Mouse (Mus musculus): ENCODE results near the gene Arap1. TPM values are rescaled to one million over a fixed set of nuclear protein-coding genes. Genes with fewer than 3 reads are reported as not detected.

Gene Arap1
- total and polyA plus RNA-seq, 2 experiments = 43.8 to 88.2 TPM

GRCm38 (mm10) chr7:101385866-101386452 lies 38.1 kb downstream of the Arap1 start:
- Histone ChIP-seq H3K4me1 (ENCODE audit: control insufficient read depth, insufficient read depth, low read length) (peaks cover 8% of the 10 kb centered on the region; the same call in 1 of the 2 replicates), H3K27me3 (ENCODE audit: control insufficient read depth, insufficient read depth, low read length) (no peaks in the 10 kb centered on the region), H3K9ac (ENCODE audit: low read depth, low read length) (no peak overlapping the region), H3K79me2 (ENCODE audit: control insufficient read depth, insufficient read depth, low read length) (peaks cover 4% of the 10 kb centered on the region; the same call in 1 of the 2 replicates), H3K27ac (replicated peaks; ENCODE audit: insufficient read depth, low read depth, low read length) (no peak overlapping the region), H3K4me3 (ENCODE audit: insufficient read depth, low read depth, low read length) (no peak overlapping the region), H3K36me3 (ENCODE audit: control insufficient read depth, insufficient read depth, low read length) (peaks cover 13% of the 10 kb centered on the region; the same call in 1 of the 2 replicates)
- 80% methylated on average over 10 of the region's 10 CpGs for WGBS
- TF ChIP-seq CTCF (IDR thresholded peaks at IDR 0.05; ENCODE audit: low read depth, low read length) = no peak
- no peak for TF ChIP-seq POLR2A (IDR thresholded peaks at IDR 0.05; ENCODE audit: extremely low read depth, insufficient read depth, low read length)
- DNase-seq (ENCODE audit: extremely low read depth, low read depth, low spot score) = no peak

GRCm38 (mm10) chr7:101389256-101389655 lies 41.4 kb downstream of the Arap1 start:
- H3K79me2 ChIP-seq (ENCODE audit: control insufficient read depth, insufficient read depth, low read length) = no peaks in the 10 kb centered on the region
- 84% methylated on average over 6 of the region's 6 CpGs for WGBS
- H3K36me3 ChIP-seq (ENCODE audit: control insufficient read depth, insufficient read depth, low read length) = peaks cover 15% of the 10 kb centered on the region; the same call in 1 of the 2 replicates

DNA sequence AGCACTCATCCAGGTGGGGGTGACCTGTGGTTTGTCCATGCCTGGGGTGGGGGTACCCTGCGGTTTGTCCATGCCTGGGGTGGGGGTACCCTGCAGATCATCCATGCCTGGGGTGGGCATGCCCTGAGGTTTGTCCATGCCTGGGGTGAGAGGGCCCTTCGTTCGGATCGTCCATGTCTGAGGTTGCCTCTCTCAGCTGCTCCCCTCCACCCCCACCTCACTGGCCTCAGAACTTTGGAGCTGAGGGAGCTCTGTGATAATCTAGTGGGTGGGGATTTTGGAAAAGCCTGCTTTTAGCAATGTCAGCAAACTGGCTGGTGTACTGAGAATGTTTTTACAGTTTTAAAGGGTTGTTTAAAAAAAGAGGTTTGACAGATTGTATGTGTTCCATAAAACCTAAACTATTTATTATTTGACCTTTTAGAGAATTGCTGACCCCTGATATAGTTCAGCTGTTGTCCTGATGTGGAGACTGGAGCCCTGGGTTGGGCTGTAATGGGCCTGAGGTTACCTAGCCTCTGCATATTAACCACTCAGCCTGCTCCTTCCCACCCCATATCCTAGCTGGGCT lies 44.1 kb downstream of the Arap1 start:
- no peak overlapping the region for H3K9ac ChIP-seq (ENCODE audit: low read depth, low read length)
- no peak for TF ChIP-seq POLR2A (IDR thresholded peaks at IDR 0.05; ENCODE audit: extremely low read depth, insufficient read depth, low read length)
- no peak for TF ChIP-seq CTCF (IDR thresholded peaks at IDR 0.05; ENCODE audit: low read depth, low read length)
- H3K36me3 ChIP-seq (ENCODE audit: control insufficient read depth, insufficient read depth, low read length) = peaks cover 22% of the 10 kb centered on the region; the same call in 1 of the 2 replicates

More at GRCm38 (mm10) chr7:101389256-101389655, 41.4 kb downstream of the Arap1 start:
- Histone ChIP-seq H3K4me3 (ENCODE audit: insufficient read depth, low read depth, low read length) (no peak overlapping the region), H3K27ac (replicated peaks; ENCODE audit: insufficient read depth, low read depth, low read length) (no peak overlapping the region), H3K9ac (ENCODE audit: low read depth, low read length) (no peak overlapping the region), H3K27me3 (ENCODE audit: control insufficient read depth, insufficient read depth, low read length) (no peaks in the 10 kb centered on the region), H3K4me1 (ENCODE audit: control insufficient read depth, insufficient read depth, low read length) (no peaks in the 10 kb centered on the region)
- DNase-seq (ENCODE audit: extremely low read depth, low read depth, low spot score) = no peak
- no peak for TF ChIP-seq POLR2A (IDR thresholded peaks at IDR 0.05; ENCODE audit: extremely low read depth, insufficient read depth, low read length)
- no peak for TF ChIP-seq CTCF (IDR thresholded peaks at IDR 0.05; ENCODE audit: low read depth, low read length)

DNA sequence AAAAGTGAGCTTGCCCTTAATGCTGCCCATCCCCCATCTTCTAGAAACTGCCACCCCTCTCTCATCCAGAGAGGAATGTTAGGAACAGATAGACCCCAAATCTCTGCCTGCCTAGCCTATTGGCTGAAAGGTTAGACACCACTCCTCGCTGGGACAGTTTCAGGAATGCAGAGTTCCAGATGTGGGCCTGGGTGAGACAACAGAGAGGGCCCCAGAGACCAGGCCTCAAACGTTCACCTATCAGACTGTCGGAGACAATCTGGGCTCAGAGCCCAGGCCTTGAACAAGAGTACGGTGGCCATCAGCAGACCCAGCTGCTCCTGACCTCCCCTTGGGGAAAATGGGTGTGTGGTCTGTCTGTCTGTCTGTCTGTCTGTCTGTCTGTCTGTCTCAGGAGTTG lies 45.1 kb downstream of the Arap1 start:
- no peak overlapping the region for H3K27ac ChIP-seq (replicated peaks; ENCODE audit: insufficient read depth, low read depth, low read length)
- DNase-seq (ENCODE audit: extremely low read depth, low read depth, low spot score) = no peak
- WGBS = 67% methylated on average over 4 of the region's 4 CpGs
- peaks cover 24% of the 10 kb centered on the region; the same call in 1 of the 2 replicates for H3K36me3 ChIP-seq (ENCODE audit: control insufficient read depth, insufficient read depth, low read length)
- H3K79me2 ChIP-seq (ENCODE audit: control insufficient read depth, insufficient read depth, low read length) = no peaks in the 10 kb centered on the region
- H3K9ac ChIP-seq (ENCODE audit: low read depth, low read length) = no peak overlapping the region
- H3K4me3 ChIP-seq (ENCODE audit: insufficient read depth, low read depth, low read length) = no peak overlapping the region
- H3K4me1 ChIP-seq (ENCODE audit: control insufficient read depth, insufficient read depth, low read length) = no peaks in the 10 kb centered on the region
- no peaks in the 10 kb centered on the region for H3K27me3 ChIP-seq (ENCODE audit: control insufficient read depth, insufficient read depth, low read length)
- TF ChIP-seq POLR2A (IDR thresholded peaks at IDR 0.05; ENCODE audit: extremely low read depth, insufficient read depth, low read length) = no peak
- TF ChIP-seq CTCF (IDR thresholded peaks at IDR 0.05; ENCODE audit: low read depth, low read length) = no peak

More for the DNA sequence above, 44.1 kb downstream of the Arap1 start:
- Histone ChIP-seq H3K4me1 (ENCODE audit: control insufficient read depth, insufficient read depth, low read length) (no peaks in the 10 kb centered on the region), H3K79me2 (ENCODE audit: control insufficient read depth, insufficient read depth, low read length) (no peaks in the 10 kb centered on the region), H3K27me3 (ENCODE audit: control insufficient read depth, insufficient read depth, low read length) (no peaks in the 10 kb centered on the region), H3K4me3 (ENCODE audit: insufficient read depth, low read depth, low read length) (no peak overlapping the region), H3K27ac (replicated peaks; ENCODE audit: insufficient read depth, low read depth, low read length) (no peak overlapping the region)
- DNase-seq (ENCODE audit: extremely low read depth, low read depth, low spot score) = no peak
- 81% methylated on average over 4 of the region's 4 CpGs for WGBS

- no peaks in the 10 kb centered on the region for H3K27me3 ChIP-seq (ENCODE audit: control insufficient read depth, insufficient read depth, low read length)
- no peaks in the 10 kb centered on the region for H3K79me2 ChIP-seq (ENCODE audit: control insufficient read depth, insufficient read depth, low read length)
- DNase-seq (ENCODE audit: extremely low read depth, low read depth, low spot score) = no peak
- no peaks in the 10 kb centered on the region for H3K4me1 ChIP-seq (ENCODE audit: control insufficient read depth, insufficient read depth, low read length)
- H3K4me3 ChIP-seq (ENCODE audit: insufficient read depth, low read depth, low read length) = no peak overlapping the region
- peaks cover 30% of the 10 kb centered on the region; the same call in 1 of the 2 replicates for H3K36me3 ChIP-seq (ENCODE audit: control insufficient read depth, insufficient read depth, low read length)
- no peak overlapping the region for H3K27ac ChIP-seq (replicated peaks; ENCODE audit: insufficient read depth, low read depth, low read length)
- TF ChIP-seq POLR2A (IDR thresholded peaks at IDR 0.05; ENCODE audit: extremely low read depth, insufficient read depth, low read length) (no peak), CTCF (IDR thresholded peaks at IDR 0.05; ENCODE audit: low read depth, low read length) (no peak)
- WGBS = 80% methylated on average over 8 of the region's 8 CpGs
- no peak overlapping the region for H3K9ac ChIP-seq (ENCODE audit: low read depth, low read length)
Measured at GRCm38 (mm10) chr7:101393694-101394504, 46.0 kb downstream of the Arap1 start.
